Mouse (Mus musculus) thymus, postnatal 14 days (tissue): Measurements from ENCODE around the gene Vill.

Experiments
- DNase-seq: peaks from one replicate; pipeline ENCODE4 v3.0.0; 2021

Gene Vill

GRCm38 (mm10) chr9:119052154-119052944, at the start of gene Vill:
Gene Vill (plus strand): TSS chr9:119052778.
- no peak for DNase-seq

- no peak for DNase-seq
These were observed 48.4 kb upstream of the Vill start for GRCm38 (mm10) chr9:119003990-119004702.

- no peak for DNase-seq
These were observed 47.9 kb upstream of the Vill start for GRCm38 (mm10) chr9:119004703-119005076.

- DNase-seq, result no peak
These were observed 47.1 kb upstream of the Vill start for GRCm38 (mm10) chr9:119005303-119006029.

GRCm38 (mm10) chr9:119007266-119007665, 45.3 kb upstream of the Vill start:
- no peak for DNase-seq

GRCm38 (mm10) chr9:119008871-119009270, 43.7 kb upstream of the Vill start:
- DNase-seq, result no peak

- no peak for DNase-seq
These were observed 42.3 kb upstream of the Vill start for GRCm38 (mm10) chr9:119010156-119010710.

- no peak for DNase-seq
These were observed 35.6 kb upstream of the Vill start for GRCm38 (mm10) chr9:119016785-119017507.

- no peak for DNase-seq
These were observed 30.8 kb upstream of the Vill start for GRCm38 (mm10) chr9:119021731-119022130.

GRCm38 (mm10) chr9:119025263-119025662, 27.3 kb upstream of the Vill start:
- DNase-seq, result no peak

GRCm38 (mm10) chr9:119025832-119026331, 26.7 kb upstream of the Vill start:
- no peak for DNase-seq

- no peak for DNase-seq
These were observed 25.2 kb upstream of the Vill start for GRCm38 (mm10) chr9:119027337-119027736.

GRCm38 (mm10) chr9:119028226-119029195, 24.1 kb upstream of the Vill start:
- no peak for DNase-seq

- peak; percentile 73 for DNase-seq
These were observed 23.0 kb upstream of the Vill start for GRCm38 (mm10) chr9:119029568-119029967.

GRCm38 (mm10) chr9:119031038-119031437, 21.5 kb upstream of the Vill start:
- no peak for DNase-seq

GRCm38 (mm10) chr9:119031772-119032171, 20.8 kb upstream of the Vill start:
- DNase-seq, result no peak

- no peak for DNase-seq
These were observed 20.0 kb upstream of the Vill start for GRCm38 (mm10) chr9:119032538-119032937.

GRCm38 (mm10) chr9:119033111-119033921, 19.3 kb upstream of the Vill start:
- DNase-seq, result no peak

- no peak for DNase-seq
These were observed 18.5 kb upstream of the Vill start for GRCm38 (mm10) chr9:119034069-119034468.
